Mouse (Mus musculus) brain, embryonic 14.5 days (tissue): ENCODE measurements at regions not wholly inside any gene's neighbourhood (a gene's known extent, or its start where the extent isn't known, plus 50 kb on each side); places are given as distances from the start of the nearest gene placed in this dataset.

Source experiments
- CTCF ChIP-seq: fragments of 200-500 bp; IDR thresholded peaks from 2 replicates; pipeline ENCODE4 v1.5.1; 2012; ENCODE audit warnings: inconsistent platforms, mild to moderate bottlenecking, moderate library complexity, borderline replicate concordance; ENCODE audit not compliant: insufficient read depth, insufficient read length; ENCODE audit errors: extremely low read depth
- POLR2A ChIP-seq: fragments of 200-500 bp; IDR thresholded peaks from 2 replicates; pipeline ENCODE4 v1.6.1; 2012; ENCODE audit warnings: mild to moderate bottlenecking, inconsistent platforms, borderline replicate concordance; ENCODE audit not compliant: poor library complexity, insufficient read depth, insufficient read length, severe bottlenecking; ENCODE audit errors: extremely low read depth

- no peak for TF ChIP-seq CTCF
- TF ChIP-seq POLR2A: no peak
Observed at GRCm38 (mm10) chr8:29836044-29836443, 2388.6 kb downstream of the Poteg start.
